Mouse (Mus musculus) hindbrain, embryonic 11.5 days (tissue): Measurements from ENCODE around the gene Dcun1d3. TPM values are rescaled to one million over a fixed set of nuclear protein-coding genes. Genes with fewer than 3 reads are reported as not detected.

Experiments used
- ATAC-seq: fragments of 200-750 bp; cut with Nextera tagmentation; 2 replicates; pipeline ENCODE4 v1.8.0; 2017; ENCODE audit warnings: mild to moderate bottlenecking, moderate TSS enrichment, moderate library complexity; ENCODE audit not compliant: low FRiP score
- DNase-seq: peaks from one replicate; pipeline ENCODE4 v3.0.0-alpha.2; 2015; ENCODE audit warnings: low spot score
- H3K27ac ChIP-seq: fragments of 300-500 bp; sonication (generic); 2 replicates; pipeline ENCODE4 v1.5.1; 2014; ENCODE audit warnings: mild to moderate bottlenecking, low read depth, low read length
- H3K27me3 ChIP-seq: fragments of 300-500 bp; sonication (generic); 2 replicates; pipeline ENCODE4 v1.6.1; 2014; ENCODE audit warnings: mild to moderate bottlenecking, low read length, moderate library complexity, mixed read lengths; ENCODE audit not compliant: control insufficient read depth, insufficient read depth
- H3K36me3 ChIP-seq: fragments of 300-500 bp; sonication (generic); 2 replicates; pipeline ENCODE4 v1.6.1; 2014; ENCODE audit warnings: mild to moderate bottlenecking, low read length, moderate library complexity, mixed read lengths; ENCODE audit not compliant: control insufficient read depth, insufficient read depth
- H3K4me1 ChIP-seq: fragments of 300-500 bp; sonication (generic); replicated peaks from 2 replicates; pipeline ENCODE4 v1.6.1; 2014; ENCODE audit warnings: low read length, mixed read lengths; ENCODE audit not compliant: control insufficient read depth, insufficient read depth
- H3K4me2 ChIP-seq: fragments of 300-500 bp; sonication (generic); replicated peaks from 2 replicates; pipeline ENCODE4 v1.6.1; 2014; ENCODE audit warnings: mild to moderate bottlenecking, low read depth, low read length
- H3K4me3 ChIP-seq: fragments of 300-500 bp; sonication (generic); 2 replicates; pipeline ENCODE4 v1.5.1; 2014; ENCODE audit warnings: low read depth, low read length
- H3K9ac ChIP-seq: fragments of 300-500 bp; sonication (generic); 2 replicates; pipeline ENCODE4 v1.6.1; 2014; ENCODE audit warnings: low read depth, low read length
- H3K9me3 ChIP-seq: fragments of 300-500 bp; sonication (generic); 2 replicates; pipeline ENCODE4 v1.6.1; 2016; ENCODE audit warnings: low read length; ENCODE audit not compliant: control insufficient read depth
- WGBS: fragments of 180-500 bp; shearing (Covaris S2); extraction: QIAGEN DNeasy Blood & Tissue Kit; methylation state at CpG from one replicate; pipeline ENCODE4 v1.1.7; 2014; 5-methylcytosine and 5-hydroxymethylcytosine counted together
- polyA plus RNA-seq: library from polyadenylated mRNA; unstranded; fragments of >200 nt; fragmentation: Nextera tagmentation; extraction: Ambion mirVana; gene quantifications from 2 replicates; pipeline ENCODE4 v1.2.1, GENCODE M21; 2014

The Dcun1d3 gene
- polyA plus RNA-seq, 1 experiment from 2014 or later: 10.0 TPM

DNA sequence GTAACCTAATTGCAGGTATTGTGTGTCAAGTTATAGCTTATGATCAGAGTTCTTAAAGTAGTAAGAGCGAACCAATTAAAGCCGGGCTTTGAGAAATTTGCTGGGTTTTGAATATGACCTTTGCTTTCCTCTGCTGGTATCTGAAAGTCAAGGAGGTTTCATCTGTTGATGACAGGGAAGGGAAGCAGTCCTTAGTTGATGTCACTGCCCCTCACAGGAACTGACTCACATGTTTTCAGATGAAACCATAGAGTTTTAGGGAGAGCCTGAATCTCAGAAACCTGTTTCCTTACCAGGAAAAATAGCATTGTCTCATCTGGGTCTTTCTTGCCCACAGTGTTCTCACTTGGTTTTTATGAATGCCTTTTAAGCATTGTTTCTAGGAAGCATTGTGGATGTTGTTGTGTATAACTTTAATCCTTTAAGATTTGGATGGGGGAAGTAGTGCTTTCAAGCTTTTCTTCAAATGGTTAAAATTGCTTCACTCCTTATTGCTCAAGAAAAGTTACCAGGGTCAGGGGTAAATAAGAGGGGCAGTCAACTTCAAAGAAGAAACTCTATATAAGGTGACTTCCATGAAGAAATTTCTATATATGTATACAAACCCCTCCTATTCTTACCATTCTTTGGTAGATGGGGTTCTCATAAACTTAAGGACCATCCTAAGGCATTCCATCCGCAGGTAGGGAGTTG, 10.6 kb upstream of the Dcun1d3 start:
- Histone ChIP-seq H3K9ac (no peak overlapping the region), H3K27me3 (no peaks in the 10 kb centered on the region), H3K27ac (no peak overlapping the region), H3K4me2 (no peak overlapping the region), H3K36me3 (no peaks in the 10 kb centered on the region), H3K4me3 (no peak overlapping the region), H3K4me1 (no peaks in the 10 kb centered on the region), H3K9me3 (no peaks in the 10 kb centered on the region)
- WGBS: 92% methylated on average over 3 of the region's 3 CpGs
- no peak for DNase-seq
- ATAC-seq: no peak

DNA sequence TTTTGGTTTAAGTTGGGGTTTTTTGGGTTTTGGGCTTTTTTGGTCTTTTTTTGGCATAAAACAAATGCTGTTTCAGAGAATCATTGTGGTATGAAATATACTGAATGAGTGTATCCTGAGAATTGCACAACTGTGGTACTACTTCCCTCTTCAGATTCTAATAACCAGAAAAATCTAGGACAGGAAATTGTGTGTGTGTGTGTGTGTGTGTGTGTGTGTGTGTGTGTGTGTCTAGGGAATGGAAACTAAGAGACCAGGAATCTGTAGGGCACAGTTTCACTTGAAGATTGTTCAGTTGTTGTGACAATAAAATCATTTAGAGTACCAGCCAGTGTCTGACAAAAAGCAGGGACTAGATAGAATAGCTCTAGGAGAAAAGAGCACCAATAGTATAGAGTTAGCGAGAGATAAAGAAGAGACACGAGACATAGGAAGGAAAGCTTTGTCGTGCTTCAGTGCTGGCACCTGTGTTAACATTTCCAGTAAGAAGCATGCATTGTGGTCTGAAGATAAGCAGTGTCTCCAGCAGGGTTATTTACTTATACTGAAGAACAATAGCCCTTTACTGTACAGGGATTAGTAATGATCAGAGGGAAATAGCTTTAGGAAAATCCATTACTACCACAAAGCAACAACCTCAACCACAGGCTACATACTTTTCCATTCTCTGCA, 3.4 kb upstream of the Dcun1d3 start:
- DNase-seq: no peak
- no peak overlapping the region for H3K4me3 ChIP-seq
- H3K36me3 ChIP-seq: no peaks in the 10 kb centered on the region
- H3K4me2 ChIP-seq: no peak overlapping the region
- H3K27ac ChIP-seq: no peak overlapping the region
- H3K9ac ChIP-seq: no peak overlapping the region
- H3K4me1 ChIP-seq: no peaks in the 10 kb centered on the region
- no peaks in the 10 kb centered on the region for H3K27me3 ChIP-seq
- no peaks in the 10 kb centered on the region for H3K9me3 ChIP-seq
- ATAC-seq: no peak
- 90% methylated on average over 3 of the region's 3 CpGs for WGBS

DNA sequence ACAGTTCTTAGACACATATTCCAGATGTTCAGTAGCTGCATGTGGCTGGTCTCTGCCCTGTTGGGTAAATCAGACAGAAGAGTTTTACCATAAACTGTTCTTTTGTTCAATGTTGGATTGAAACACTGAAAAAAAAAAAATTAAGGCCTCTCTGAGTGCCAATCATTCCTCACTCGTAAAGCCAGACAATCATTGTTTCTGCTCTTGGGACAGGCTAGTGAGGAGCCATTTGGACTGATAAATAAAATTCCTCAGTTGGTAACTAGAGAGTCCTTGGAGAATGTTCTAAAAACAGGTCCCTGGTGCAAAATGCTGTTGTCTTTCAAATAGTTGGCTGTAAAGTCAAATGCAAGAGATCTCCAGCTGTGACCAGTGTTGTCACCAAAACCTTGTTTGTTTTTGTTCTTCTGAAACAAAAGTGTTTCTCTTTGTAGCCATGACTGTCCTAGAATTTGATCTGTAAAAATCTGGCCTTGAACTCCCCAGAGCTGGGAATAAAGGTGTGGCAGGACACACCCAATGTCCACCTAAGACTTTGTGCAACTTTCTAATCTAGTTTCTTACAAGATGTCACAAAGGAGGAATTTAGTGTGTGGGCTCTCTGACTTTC, 2.3 kb upstream of the Dcun1d3 start:
- Histone ChIP-seq H3K4me3 (no peak overlapping the region), H3K9me3 (no peaks in the 10 kb centered on the region), H3K4me2 (no peak overlapping the region), H3K27me3 (no peaks in the 10 kb centered on the region), H3K4me1 (no peaks in the 10 kb centered on the region), H3K27ac (no peak overlapping the region), H3K9ac (no peak overlapping the region), H3K36me3 (no peaks in the 10 kb centered on the region)
- WGBS: 55% methylated on average over 1 of the region's 1 CpGs
- no peak for ATAC-seq
- no peak for DNase-seq

DNA sequence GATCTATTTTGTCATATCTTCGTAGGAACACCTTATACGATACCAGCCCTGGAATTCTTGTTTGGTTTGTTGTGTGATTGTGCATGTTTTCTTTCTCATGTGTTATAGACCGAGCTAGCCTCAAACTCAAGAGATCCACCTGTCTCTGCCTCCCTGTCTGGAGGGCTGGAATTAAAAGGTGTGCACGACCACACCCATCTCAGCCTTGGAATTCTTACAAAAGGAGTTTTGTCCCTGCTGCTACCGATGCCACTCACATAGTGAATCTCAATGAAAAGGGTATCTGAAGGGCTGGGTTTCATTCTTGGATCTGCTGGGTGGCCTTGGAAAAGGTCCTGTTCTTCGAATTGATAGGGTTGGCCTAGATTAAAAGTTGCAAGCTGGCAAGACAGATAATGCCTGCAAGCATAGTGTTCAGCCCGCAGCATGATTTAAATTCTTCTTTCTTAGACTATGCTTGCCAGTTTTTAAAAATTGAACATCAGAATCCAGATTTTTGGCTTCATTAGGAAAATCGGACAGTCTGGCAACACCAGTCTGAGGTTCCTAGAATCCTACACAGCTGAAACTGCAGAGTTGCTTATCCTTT, 1.5 kb upstream of the Dcun1d3 start:
- Histone ChIP-seq H3K4me2 (no peak overlapping the region), H3K9ac (no peak overlapping the region), H3K27me3 (no peaks in the 10 kb centered on the region), H3K4me1 (no peaks in the 10 kb centered on the region), H3K4me3 (no peak overlapping the region), H3K36me3 (no peaks in the 10 kb centered on the region), H3K9me3 (no peaks in the 10 kb centered on the region), H3K27ac (no peak overlapping the region)
- ATAC-seq (no peak), DNase-seq (no peak)
- WGBS: 91% methylated on average over 8 of the region's 8 CpGs

DNA sequence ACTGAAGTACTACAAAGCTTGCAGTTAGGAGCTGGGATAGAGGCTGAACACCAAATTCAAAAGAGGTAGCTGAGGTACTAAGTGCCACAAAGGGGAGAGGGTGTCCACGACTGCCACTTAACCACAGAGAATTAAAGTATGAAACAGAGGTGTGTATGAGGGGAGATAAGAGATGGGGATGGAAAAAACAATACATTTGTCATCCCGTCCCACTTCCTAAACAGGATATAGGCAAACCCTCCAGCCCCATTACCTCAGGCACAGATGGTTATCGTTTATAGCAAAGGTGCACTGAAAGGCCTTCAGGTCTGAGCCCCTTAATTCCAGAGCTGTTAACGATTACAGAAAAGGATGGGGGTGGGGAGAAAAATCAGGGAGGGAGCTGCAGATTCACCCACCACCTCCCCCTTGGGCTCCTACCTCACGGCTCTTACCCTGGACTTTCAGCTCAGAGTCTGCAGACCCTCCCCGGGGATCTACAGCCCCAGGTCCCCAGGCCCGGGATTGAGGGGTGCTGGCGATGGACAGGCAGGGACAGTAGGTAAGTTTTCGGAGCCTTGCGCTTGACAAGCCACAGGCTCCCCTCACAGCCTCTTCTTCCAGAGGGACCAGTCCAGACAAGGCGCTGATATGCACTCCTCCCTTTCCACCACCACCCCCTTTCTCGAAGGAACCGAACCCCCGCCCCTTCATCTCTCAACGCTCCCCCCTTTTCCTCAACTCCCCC, 1.1 kb downstream of the Dcun1d3 start:
- H3K27ac ChIP-seq: peak overlapping the region; percentile 86
- DNase-seq: peak; percentile 6
- H3K36me3 ChIP-seq: no peaks in the 10 kb centered on the region
- H3K4me2 ChIP-seq: peak overlapping the region; percentile 57
- H3K27me3 ChIP-seq: no peaks in the 10 kb centered on the region
- WGBS: 1% methylated on average over 14 of the region's 15 CpGs
- no peaks in the 10 kb centered on the region for H3K4me1 ChIP-seq
- H3K9ac ChIP-seq: peak overlapping the region; percentile 82
- no peaks in the 10 kb centered on the region for H3K9me3 ChIP-seq
- peak overlapping the region; percentile 81 for H3K4me3 ChIP-seq
- ATAC-seq: peak; percentile 69

DNA sequence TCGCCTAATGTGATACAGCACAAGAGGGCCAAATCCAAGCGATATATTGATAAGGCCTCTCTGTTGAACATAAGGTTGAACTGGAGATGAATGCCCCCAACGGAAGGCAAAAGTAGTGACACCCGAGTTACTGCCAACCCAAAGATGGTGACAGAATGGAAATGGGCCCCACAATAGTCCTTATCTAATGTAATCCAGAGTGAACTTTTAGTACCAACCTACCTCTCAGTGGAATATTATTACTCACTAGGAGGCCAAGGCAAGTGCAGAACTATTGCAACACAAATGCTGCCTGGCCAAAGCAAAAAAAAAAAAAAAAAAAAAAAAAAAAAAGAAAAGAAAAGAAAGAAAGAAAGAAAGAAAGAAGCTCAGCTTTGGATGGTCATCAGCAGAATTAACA, 3.4 kb downstream of the Dcun1d3 start:
- Histone ChIP-seq H3K27me3 (no peaks in the 10 kb centered on the region), H3K27ac (no peak overlapping the region), H3K36me3 (no peaks in the 10 kb centered on the region), H3K4me2 (no peak overlapping the region), H3K4me1 (no peaks in the 10 kb centered on the region), H3K4me3 (no peak overlapping the region), H3K9ac (no peak overlapping the region), H3K9me3 (no peaks in the 10 kb centered on the region)
- no peak for DNase-seq
- no peak for ATAC-seq
- WGBS: 88% methylated on average over 4 of the region's 4 CpGs

DNA sequence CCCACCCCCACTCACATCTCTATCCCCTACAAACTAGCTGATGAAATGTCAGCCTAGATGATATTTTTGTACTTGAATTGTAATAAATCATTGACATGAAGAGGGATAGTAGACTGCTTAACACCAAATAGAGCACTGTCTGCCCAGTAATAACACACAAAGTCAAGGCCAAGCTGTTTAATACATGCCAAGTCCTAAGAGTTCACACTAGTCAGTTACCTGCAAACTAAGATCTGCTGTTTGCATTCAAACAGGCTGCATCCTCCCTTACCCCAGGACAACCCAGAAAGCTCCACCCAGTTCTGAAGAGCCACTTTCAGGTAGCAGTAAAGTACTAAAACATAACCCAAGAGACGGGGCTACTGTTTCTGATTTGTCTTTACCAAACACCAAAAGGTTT, 3.9 kb downstream of the Dcun1d3 start:
- no peak overlapping the region for H3K27ac ChIP-seq
- no peak overlapping the region for H3K4me3 ChIP-seq
- H3K9ac ChIP-seq: no peak overlapping the region
- no peaks in the 10 kb centered on the region for H3K4me1 ChIP-seq
- ATAC-seq (no peak), DNase-seq (no peak)
- no peaks in the 10 kb centered on the region for H3K27me3 ChIP-seq
- H3K9me3 ChIP-seq: no peaks in the 10 kb centered on the region
- 97% methylated on average over 1 of the region's 1 CpGs for WGBS
- H3K4me2 ChIP-seq: no peak overlapping the region
- no peaks in the 10 kb centered on the region for H3K36me3 ChIP-seq

DNA sequence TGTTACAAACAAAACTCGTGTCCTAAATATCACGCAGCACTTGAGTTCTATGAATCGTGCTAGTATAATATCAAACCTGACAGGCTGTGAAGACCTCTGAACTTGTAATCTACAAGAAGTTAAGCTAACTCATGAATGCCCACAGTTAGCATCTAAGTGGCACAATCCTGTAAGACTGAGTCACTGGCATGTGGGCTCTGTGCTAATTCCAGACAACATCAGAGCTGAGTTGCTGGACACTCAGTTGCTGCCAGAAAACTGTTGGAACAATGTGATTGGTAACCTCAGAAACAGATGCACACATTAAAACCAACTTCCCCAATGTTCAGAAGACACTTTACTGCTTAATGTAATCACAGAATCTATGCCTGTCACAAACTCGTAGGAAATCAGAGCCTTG, 8.2 kb downstream of the Dcun1d3 start:
- no peak for ATAC-seq
- Histone ChIP-seq H3K4me2 (no peak overlapping the region), H3K4me1 (no peaks in the 10 kb centered on the region), H3K4me3 (no peak overlapping the region), H3K36me3 (no peaks in the 10 kb centered on the region), H3K9ac (no peak overlapping the region), H3K27ac (no peak overlapping the region), H3K27me3 (no peaks in the 10 kb centered on the region), H3K9me3 (no peaks in the 10 kb centered on the region)
- 94% methylated on average over 4 of the region's 4 CpGs for WGBS
- no peak for DNase-seq
